Mouse (Mus musculus) heart, adult 11 months (tissue): ENCODE measurements at regions not wholly inside any gene's neighbourhood (a gene's known extent, or its start where the extent isn't known, plus 50 kb on each side); places are given as distances from the start of the nearest gene placed in this dataset.

Source experiments
- DNase-seq: peaks from one replicate; pipeline ENCODE4 v3.0.0; 2022

DNA sequence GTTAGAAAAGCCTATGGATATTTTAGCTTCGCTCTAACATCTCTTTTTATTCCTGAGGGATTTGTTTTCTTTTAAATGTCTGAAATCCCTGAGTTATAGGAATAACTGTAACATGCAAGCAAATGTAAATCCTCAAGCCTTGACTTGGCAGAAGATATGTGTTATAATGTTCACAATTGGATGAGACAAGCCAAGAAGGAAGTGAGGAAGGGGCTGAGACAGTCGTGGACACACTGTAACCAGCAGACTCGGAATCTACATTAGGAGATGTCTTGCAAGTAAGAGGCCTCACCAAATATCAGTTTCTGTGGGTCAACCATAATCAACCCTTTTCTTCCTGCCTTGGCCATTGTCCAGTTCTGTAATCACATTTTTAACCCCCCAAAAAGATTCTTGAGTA is 366.6 kb upstream of the Kif18a start:
- no peak for DNase-seq

DNA sequence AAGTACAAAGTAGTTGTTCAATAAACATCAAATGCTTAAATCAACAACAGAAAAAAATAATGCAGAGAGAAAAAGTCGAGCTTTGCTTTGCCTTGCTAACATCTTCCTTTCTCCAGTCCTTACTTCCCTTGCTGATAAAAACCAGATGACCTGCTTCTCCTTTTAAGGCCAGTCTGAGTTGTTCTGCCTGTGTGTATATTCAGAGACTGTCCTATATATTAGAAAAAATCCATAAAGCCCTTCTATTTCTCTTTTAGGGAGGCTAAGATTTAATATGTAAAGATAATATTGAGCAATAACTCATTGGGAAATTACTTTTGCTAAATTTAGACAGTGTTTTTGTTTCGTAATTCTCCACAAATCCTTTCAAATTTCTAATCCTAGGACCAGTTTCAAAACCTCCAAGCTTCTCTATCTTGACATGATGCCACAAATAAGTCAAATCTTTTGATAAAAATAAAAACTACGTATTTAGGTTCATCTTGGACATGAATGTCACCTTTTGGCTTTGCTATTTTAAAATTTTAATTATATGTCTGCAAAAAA is 361.0 kb upstream of the Kif18a start:
- no peak for DNase-seq

GRCm38 (mm10) chr2:108920111-108920510 is 360.4 kb upstream of the Kif18a start:
- no peak for DNase-seq

DNA sequence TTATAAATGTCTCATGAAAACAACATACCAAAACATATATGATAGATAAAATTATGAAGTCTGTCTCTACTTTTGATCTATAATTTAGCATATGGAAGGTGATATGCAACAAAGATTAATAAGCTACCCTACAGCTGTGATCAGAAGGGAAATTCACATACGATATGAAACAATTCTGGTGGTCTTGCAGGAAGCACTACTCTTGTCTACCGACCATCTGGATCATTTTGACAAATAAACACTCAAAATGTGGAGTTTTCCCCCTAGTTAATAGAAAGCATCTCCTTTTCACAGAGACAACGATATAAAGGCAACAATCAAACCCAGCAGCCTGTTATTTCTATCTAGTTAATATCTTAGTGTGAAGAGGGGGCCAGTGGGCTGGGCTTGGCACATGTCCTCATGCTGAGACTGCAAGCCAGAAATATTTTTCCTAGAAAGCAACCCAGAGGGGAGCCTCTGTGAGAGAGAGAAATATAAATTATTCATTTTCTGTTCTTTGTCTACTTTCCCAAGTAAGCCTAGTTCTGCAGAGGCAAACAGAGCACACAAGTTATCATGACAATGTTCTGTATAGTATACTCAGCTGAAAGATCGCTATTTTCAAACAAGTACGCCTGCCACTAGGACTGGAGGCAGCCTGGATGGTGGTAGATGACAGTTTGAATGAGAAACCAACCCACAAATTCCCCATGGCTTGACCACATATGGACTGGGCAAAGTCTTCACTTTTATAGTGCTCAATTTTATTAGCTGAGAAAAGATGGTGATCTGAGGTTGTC is 344.4 kb upstream of the Kif18a start:
- DNase-seq = no peak

DNA sequence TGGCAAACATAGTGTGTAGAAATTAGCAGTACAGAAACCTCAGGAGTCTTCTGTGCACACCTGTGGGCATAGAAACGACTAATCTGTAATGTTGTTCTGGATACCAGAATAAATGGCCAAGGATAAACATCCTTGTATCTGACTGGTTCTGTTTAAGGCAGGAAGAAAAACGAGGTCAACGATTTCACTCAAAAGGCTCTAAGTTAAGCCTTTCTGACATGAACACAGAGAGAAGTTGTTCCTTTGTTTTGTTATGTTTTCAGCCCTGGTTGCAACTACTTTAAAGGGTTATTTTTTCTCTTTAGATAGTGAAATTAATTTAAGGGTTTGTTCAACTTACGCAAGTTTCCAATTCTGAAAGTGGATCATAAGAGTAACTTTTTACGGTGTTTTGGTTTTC is 299.6 kb upstream of the Kif18a start:
- DNase-seq = no peak

- DNase-seq = no peak
Observed at GRCm38 (mm10) chr2:109016223-109016622, 264.3 kb upstream of the Kif18a start.

GRCm38 (mm10) chr2:109017018-109017707 is 263.4 kb upstream of the Kif18a start:
- DNase-seq = no peak

- no peak for DNase-seq
Observed at GRCm38 (mm10) chr2:109038131-109038695, 242.3 kb upstream of the Kif18a start.
